Mouse (Mus musculus) kidney, postnatal 4 days (tissue): Measurements from ENCODE around the gene Ckmt1.
"Not testable (repeated sequence)": the region's sequence is repeated elsewhere in the genome, so short reads cannot be mapped to it uniquely, and the experiment has no call there.

ENCODE experiments used
- DNase-seq, 2 experiments: peaks; one replicate each; pipeline ENCODE4 v3.0.0; 2021; ENCODE audit warnings: mixed read lengths in 2 of 2

Ckmt1 gene

GRCm38 (mm10) chr2:121357494-121357893, at the start of gene Ckmt1:
TSS of gene Ckmt1 (plus strand) at chr2:121357714.
- no peak for DNase-seq

GRCm38 (mm10) chr2:121308997-121309416, 48.5 kb upstream of the Ckmt1 start:
- DNase-seq, result peak; percentile 62 to 76

- no peak for DNase-seq
Observed at GRCm38 (mm10) chr2:121316278-121316677, 41.2 kb upstream of the Ckmt1 start.

- DNase-seq, result no peak
Observed at GRCm38 (mm10) chr2:121323041-121323440, 34.5 kb upstream of the Ckmt1 start.

- no peak for DNase-seq
Observed at GRCm38 (mm10) chr2:121323693-121324470, 33.6 kb upstream of the Ckmt1 start.

- DNase-seq, result no peak
Observed at GRCm38 (mm10) chr2:121329492-121329891, 28.0 kb upstream of the Ckmt1 start.

- DNase-seq, result no peak
Observed at GRCm38 (mm10) chr2:121339057-121339456, 18.5 kb upstream of the Ckmt1 start.

- DNase-seq, result no peak
Observed at GRCm38 (mm10) chr2:121353156-121353555, 4.4 kb upstream of the Ckmt1 start.

GRCm38 (mm10) chr2:121354378-121354777, 3.1 kb upstream of the Ckmt1 start:
- DNase-seq, result no peak

- peak; percentile 98 to 99 for DNase-seq
Observed at GRCm38 (mm10) chr2:121354820-121355592, 2.5 kb upstream of the Ckmt1 start, which contains the start of gene Ppip5k1. TSS of gene Ppip5k1 (minus strand) at chr2:121355396.

GRCm38 (mm10) chr2:121357961-121358360, 447 bp downstream of the Ckmt1 start:
- no peak for DNase-seq

GRCm38 (mm10) chr2:121358381-121358780, 867 bp downstream of the Ckmt1 start:
- DNase-seq, result peak; percentile 75 to 82

GRCm38 (mm10) chr2:121359461-121359860, 1.9 kb downstream of the Ckmt1 start:
- no peak for DNase-seq

GRCm38 (mm10) chr2:121363656-121364055, 6.1 kb downstream of the Ckmt1 start:
- no peak for DNase-seq

- no peak for DNase-seq
Observed at GRCm38 (mm10) chr2:121368831-121369230, 11.3 kb downstream of the Ckmt1 start.

- no peak for DNase-seq
Observed at GRCm38 (mm10) chr2:121370921-121371320, 13.4 kb downstream of the Ckmt1 start.

GRCm38 (mm10) chr2:121372266-121372665, 14.8 kb downstream of the Ckmt1 start:
- DNase-seq, result no peak

- DNase-seq, result no peak
Observed at GRCm38 (mm10) chr2:121374766-121375165, 17.3 kb downstream of the Ckmt1 start.

- DNase-seq, result not testable (repeated sequence)
Observed at GRCm38 (mm10) chr2:121386961-121387575, 29.6 kb downstream of the Ckmt1 start, which contains the start of gene Strc. TSS of gene Strc (minus strand) at chr2:121387168.

- peak; percentile 92 to 94 for DNase-seq
Observed at GRCm38 (mm10) chr2:121396624-121397023, 39.1 kb downstream of the Ckmt1 start.

GRCm38 (mm10) chr2:121403296-121403695, 45.8 kb downstream of the Ckmt1 start:
- no peak for DNase-seq

- DNase-seq, result peak; percentile 38 to 54
Observed at GRCm38 (mm10) chr2:121408160-121408559, 50.6 kb downstream of the Ckmt1 start.

GRCm38 (mm10) chr2:121412843-121413386, 55.4 kb downstream of the Ckmt1 start:
- peak in 1 of 2 experiments; percentile 3 for DNase-seq
